Comparison of ENCODE assay signal across 8 mouse cellular contexts in genomic region chr7:81162345-81162744, GRCm38 (mm10). TPM values are rescaled to one million over a fixed set of nuclear protein-coding genes. Genes with fewer than 3 reads are reported as not detected.
DNase-seq lines count a peak whose midpoint lies in the region; ATAC-seq and TF ChIP-seq lines count a peak whose summit lies in the region.
"Had no signal": no experiment of that assay in that cellular context is flagged by ENCODE, and none has a peak within 500 bp of the region (broad histone marks: within the 10 kb centered on the region; RNA-seq: fewer than 3 reads in every experiment).

No protein-coding gene starts in this region.

- ATAC-seq in erythroid progenitor cell, adult 5-6 weeks (replicated peaks; ENCODE audit: low FRiP score, poor library complexity, severe bottlenecking), result peak; percentile 64
- ATAC-seq in midbrain, embryonic 14.5 days (ENCODE audit: low FRiP score, low TSS enrichment), result no peak

- peak; percentile 72; the same call in 1 of the 2 replicates for TF ChIP-seq CTCF in small intestine, adult 2 months (IDR thresholded peaks at IDR 0.05; ENCODE audit: extremely low read depth, insufficient read length, insufficient replicate concordance, low read depth, low read length)

- no peak for TF ChIP-seq POLR2A in small intestine, adult 2 months (IDR thresholded peaks at IDR 0.05; ENCODE audit: low read depth, low read length)

- WGBS in midbrain, embryonic 14.5 days, result 35% methylated on average over 4 of the region's 4 CpGs
- WGBS in small intestine, adult 2 months, result 26% methylated on average over 4 of the region's 4 CpGs

- no peaks in the 10 kb centered on the region for H3K27me3 ChIP-seq in midbrain, embryonic 14.5 days (ENCODE audit: control insufficient read depth, insufficient read depth, low read length)
- no peaks in the 10 kb centered on the region for H3K27me3 ChIP-seq in small intestine, adult 2 months (ENCODE audit: control insufficient read depth, insufficient read depth, low read length)

- peak; percentile 83 for DNase-seq in MN1 (ENCODE audit: low spot score)
- peak; percentile 79 for DNase-seq in brain, adult 2 months (ENCODE audit: low read depth, low spot score)
- peak; percentile 57 for DNase-seq in hindlimb bud, embryonic 11.5 days (ENCODE audit: extremely low spot score, low read depth, low spot score)
- DNase-seq in left cerebral cortex, postnatal 10 days (ENCODE audit: extremely low spot score in 1 of 2, low spot score in 2 of 2), result peak; percentile 51 to 75
- DNase-seq in midbrain, embryonic 14.5 days, result peak; percentile 88

- H3K4me3 ChIP-seq in midbrain, embryonic 14.5 days (replicated peaks; ENCODE audit: low read depth, low read length), result no peak overlapping the region
- no peak overlapping the region for H3K4me3 ChIP-seq in small intestine, adult 2 months (ENCODE audit: low read depth, low read length)

- intact Hi-C loops in left cerebral cortex, postnatal 10 days (cut with DNase I), result no loop called here

- H3K4me2 ChIP-seq in midbrain, embryonic 14.5 days (ENCODE audit: low read length), result no peak overlapping the region

- no peak overlapping the region for H3K27ac ChIP-seq in midbrain, embryonic 14.5 days (replicated peaks; ENCODE audit: low read depth, low read length)
- H3K27ac ChIP-seq in small intestine, adult 2 months (ENCODE audit: insufficient read depth, low read depth, low read length), result no peak overlapping the region
- H3K27ac ChIP-seq: macrophage had no signal

- H3K9me3 ChIP-seq in midbrain, embryonic 14.5 days (ENCODE audit: control insufficient read depth, low read length), result no peaks in the 10 kb centered on the region

- H3K9ac ChIP-seq in midbrain, embryonic 14.5 days (replicated peaks; ENCODE audit: low read length), result no peak overlapping the region

- no peaks in the 10 kb centered on the region for H3K36me3 ChIP-seq in midbrain, embryonic 14.5 days (ENCODE audit: control insufficient read depth, insufficient read depth, low read length)
- no peaks in the 10 kb centered on the region for H3K36me3 ChIP-seq in small intestine, adult 2 months (ENCODE audit: control insufficient read depth, insufficient read depth, low read length)

- no peaks in the 10 kb centered on the region for H3K4me1 ChIP-seq in midbrain, embryonic 14.5 days (ENCODE audit: control insufficient read depth, insufficient read depth, low read length)
- H3K4me1 ChIP-seq in small intestine, adult 2 months (ENCODE audit: control insufficient read depth, insufficient read depth, insufficient read length, low read length), result no peaks in the 10 kb centered on the region

RNA-seq across cellular contexts. Expression of gene Slc28a1, which starts 47.7 kb away (rescaled TPM):
- not detected in 2 replicates for total RNA-seq in erythroid progenitor cell, adult 5-6 weeks (2015; ENCODE audit: low replicate concordance)
- total RNA-seq in erythroid progenitor cell, adult 5-6 weeks (2017; ENCODE audit: low replicate concordance), result not detected in 2 replicates
- under 1 TPM in 1 of 2 experiments, not detected in 1; 0.15 TPM for total RNA-seq in left cerebral cortex, postnatal 10 days (2021)
- polyA plus RNA-seq in midbrain, embryonic 14.5 days (2014; fragmentation: Nextera tagmentation; extraction: Ambion mirVana), result not detected in 2 replicates
- 40.5 and 94.4 TPM in 2 replicates for polyA plus RNA-seq in small intestine, adult 2 months (2012; rRNA removed)
- polyA plus RNA-seq: macrophage had no signal

RNA-seq across cellular contexts. Expression of gene Pde8a, which starts 51.1 kb away (rescaled TPM):
- 1.8 and 32.3 TPM in 2 replicates for total RNA-seq in erythroid progenitor cell, adult 5-6 weeks (2015; ENCODE audit: low replicate concordance)
- total RNA-seq in erythroid progenitor cell, adult 5-6 weeks (2017; ENCODE audit: low replicate concordance), result 2.3 TPM in 1 of 2 replicates, not detected in the other
- total RNA-seq in left cerebral cortex, postnatal 10 days (2021), result 1 to 10 TPM; 3.2 to 3.6 TPM
- 1.8 and 2.4 TPM in 2 replicates for polyA plus RNA-seq in midbrain, embryonic 14.5 days (2014; fragmentation: Nextera tagmentation; extraction: Ambion mirVana)
- 3.2 and 3.5 TPM in 2 replicates for polyA plus RNA-seq in small intestine, adult 2 months (2012; rRNA removed)
